ENCODE assay signal across 16 mouse cellular contexts in genomic region chrX:160542772-160543171, GRCm38 (mm10). TPM values are rescaled to one million over a fixed set of nuclear protein-coding genes. Genes with fewer than 3 reads are reported as not detected.
DNase-seq lines count a peak whose midpoint lies in the region.
"Had no signal": no experiment of that assay in that cellular context is flagged by ENCODE, and none has a peak within 500 bp of the region (broad histone marks: within the 10 kb centered on the region; RNA-seq: fewer than 3 reads in every experiment).

No protein-coding gene starts in this region.

- intact Hi-C loops in heart, postnatal 25 days (cut with DNase I), result no loop called here

- DNase-seq in adrenal gland, postnatal 10 days, result peak; percentile 16
- DNase-seq in adrenal gland, adult 8-10 months, result no peak
- DNase-seq in heart, adult 9 months (ENCODE audit: low spot score in 2 of 2), result peak; percentile 3 to 23
- no peak for DNase-seq in heart, postnatal 25 days (ENCODE audit: low spot score)
- DNase-seq in urinary bladder, postnatal 14 days (ENCODE audit: low spot score), result peak; percentile 3
- no peak for DNase-seq in urinary bladder, postnatal 10 days (ENCODE audit: low spot score)
- DNase-seq in retina, embryonic 14.5 days (ENCODE audit: low spot score), result no peak
- DNase-seq in kidney, adult 11 months, result no peak
- DNase-seq: cerebellum, adult 11 months; cerebellum, postnatal 14 days; gastrocnemius, adult 2 months; layer of hippocampus, postnatal 36 days; liver, postnatal 0 days; lung, postnatal 10 days; spleen, adult 18-20 months; thymus, adult 2 months had no signal

RNA-seq across cellular contexts. Expression of gene Phka2, which starts 40.8 kb away (rescaled TPM):
- 10 to 100 TPM; 22.3 to 29.3 TPM for total RNA-seq in adrenal gland, postnatal 10 days (2021)
- 10 to 100 TPM; 32.4 to 43.4 (median 37.9) TPM for total RNA-seq in adrenal gland, adult 8-10 months (2022)
- 10 to 100 TPM; 10.9 to 15.1 TPM for total RNA-seq in heart, postnatal 25 days (2021)

Comparison
In these comparisons a context has a peak if more than half of its experiments do, and no peak if none do; other contexts are left out.
1. DNase-seq: peak in adrenal gland, postnatal 10 days (single experiment), heart, adult 9 months (2 of 2) and urinary bladder, postnatal 14 days (single experiment); none in adrenal gland, adult 8-10 months (single experiment), heart, postnatal 25 days (single experiment), urinary bladder, postnatal 10 days (single experiment), retina, embryonic 14.5 days (single experiment) and kidney, adult 11 months (single experiment).